Mouse (Mus musculus) thymus, postnatal 14 days (tissue): ENCODE measurements around the gene Asmt.
A peak's percentile ranks its signal among the peaks of the same experiment; 100 is the strongest.

ENCODE experiments used
- DNase-seq: peaks from one replicate; pipeline ENCODE4 v3.0.0; 2021

The Asmt gene

GRCm38 (mm10) chrX:170672594-170673092 is at the start of gene Asmt:
Gene Asmt, plus strand, starts transcription at chrX:170672644.
- no peak for DNase-seq

- no peak for DNase-seq
These were observed 948 bp downstream of the Asmt start for GRCm38 (mm10) chrX:170673233-170673951.

GRCm38 (mm10) chrX:170674229-170674771 is 1.9 kb downstream of the Asmt start:
- DNase-seq: peak; percentile 40

GRCm38 (mm10) chrX:170674885-170675876 is 2.7 kb downstream of the Asmt start:
- peak; percentile 34 for DNase-seq

GRCm38 (mm10) chrX:170675923-170676605 is 3.6 kb downstream of the Asmt start:
- no peak for DNase-seq

- DNase-seq: no peak
These were observed 4.3 kb downstream of the Asmt start for GRCm38 (mm10) chrX:170676606-170677239.

- no peak for DNase-seq
These were observed 4.8 kb downstream of the Asmt start for GRCm38 (mm10) chrX:170677266-170677665.

GRCm38 (mm10) chrX:170677680-170678079 is 5.2 kb downstream of the Asmt start:
- no peak for DNase-seq
